Mouse (Mus musculus) layer of hippocampus, adult 18-20 months (tissue): ENCODE data around the gene 1700049E17Rik1. TPM values are rescaled to one million over a fixed set of nuclear protein-coding genes. Genes with fewer than 3 reads are reported as not detected.
"Not testable (repeated sequence)": the region's sequence is repeated elsewhere in the genome, so short reads cannot be mapped to it uniquely, and the experiment has no call there.

Experiments used
- DNase-seq, 2 experiments: peaks; one replicate each; pipeline ENCODE4 v3.0.0; 2022; ENCODE audit warnings: low spot score in 2 of 2
- long read RNA-seq: library from polyadenylated mRNA; stranded (forward); transcript quantifications from one replicate; pipeline ENCODE4 v2.0.0, GENCODE M21; 2021
- total RNA-seq, 2 experiments: library from RNA; stranded (reverse); gene quantifications; 2 replicates each; pipeline ENCODE4 v1.2.3; 2021

Gene 1700049E17Rik1
- total RNA-seq = not detected
- long read RNA-seq = 0 reads

GRCm38 (mm10) chr14:41924649-41925048 is at the start of gene 1700049E17Rik1:
1700049E17Rik1 (plus strand) TSS chr14:41924949.
- not testable (repeated sequence) for DNase-seq

DNA sequence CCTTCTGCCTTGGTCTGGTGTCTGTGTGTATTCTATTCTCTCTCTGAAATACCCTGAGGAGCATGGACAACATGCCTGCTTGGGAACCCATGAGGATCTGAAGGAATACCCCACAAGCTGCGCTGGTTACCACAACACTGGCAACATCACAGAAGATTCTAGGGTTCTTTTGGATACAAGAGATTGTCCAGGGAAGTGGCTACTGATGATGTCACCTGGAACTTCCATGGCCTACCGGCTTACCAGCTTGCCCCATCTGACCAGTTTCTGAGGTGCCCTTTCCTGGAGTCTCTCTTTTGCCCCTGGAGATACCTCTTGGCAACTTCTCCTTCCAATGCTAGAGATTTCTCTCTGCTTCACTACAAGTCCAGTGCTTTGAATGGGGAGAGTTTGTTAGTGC is 17.6 kb upstream of the 1700049E17Rik1 start, which contains the start of gene Gm7980:
Gm7980 (minus strand) TSS at position 101 of the 400 bp plus-strand sequence.
- not testable (repeated sequence) for DNase-seq

DNA sequence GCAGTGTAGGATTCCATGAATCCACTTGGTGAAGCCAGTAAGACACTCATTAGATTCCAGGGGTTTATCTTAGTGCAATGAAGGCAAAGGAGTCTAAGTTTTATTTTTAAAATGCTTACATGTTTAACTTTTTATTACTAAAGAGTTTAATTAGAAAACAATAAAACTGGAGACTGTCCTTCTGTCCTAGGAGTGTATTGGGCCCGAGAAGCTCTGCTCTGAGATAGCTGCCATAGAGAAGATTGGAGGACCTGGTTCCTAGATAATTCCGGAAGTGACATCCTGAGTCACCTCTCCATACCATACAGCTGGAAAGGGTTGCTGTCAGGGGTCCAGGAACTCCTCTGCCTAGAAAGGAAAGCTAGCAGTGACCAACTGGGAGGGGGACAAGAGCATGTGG is 18.9 kb downstream of the 1700049E17Rik1 start, which contains the start of gene 1700024B05Rik:
1700024B05Rik (plus strand) TSS at position 301 of the 400 bp plus-strand sequence.
- not testable (repeated sequence) for DNase-seq

DNA sequence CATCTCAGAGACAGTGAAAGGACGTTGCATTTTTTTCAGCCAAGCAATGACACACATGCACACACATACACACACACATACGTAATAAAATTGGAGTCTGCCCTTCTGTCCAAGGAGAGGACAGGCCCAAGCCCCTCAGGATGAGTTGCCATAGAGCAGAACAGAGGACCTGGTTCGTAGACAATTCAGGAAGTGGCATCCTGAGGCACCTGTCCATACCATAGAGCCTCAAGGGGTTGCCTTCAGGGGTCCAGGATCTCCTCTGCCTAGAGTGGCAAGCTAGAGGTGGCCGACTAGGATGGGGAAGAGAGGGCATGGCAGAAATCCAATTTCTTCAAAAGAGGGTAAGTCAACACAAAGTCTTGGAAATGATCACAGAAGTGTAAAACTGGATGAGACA is 39.3 kb downstream of the 1700049E17Rik1 start:
- DNase-seq = not testable (repeated sequence)

DNA sequence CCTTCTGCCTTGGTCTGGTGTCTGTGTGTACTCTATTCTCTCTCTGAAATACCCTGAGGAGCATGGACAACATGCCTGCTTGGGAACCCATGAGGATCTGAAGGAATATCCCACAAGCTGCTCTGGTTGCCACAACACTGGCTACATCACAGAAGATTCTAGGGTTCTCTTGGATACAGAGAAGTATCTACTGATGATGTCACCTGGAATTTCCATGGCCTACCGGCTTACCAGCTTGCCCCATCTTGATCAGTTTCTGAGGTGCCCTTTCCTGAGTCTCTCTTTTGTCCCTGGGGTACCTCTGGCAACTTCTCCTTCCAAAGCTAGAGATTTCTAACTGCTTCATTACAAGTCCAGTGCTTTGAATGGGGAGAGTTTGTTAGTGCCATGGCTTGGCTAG is 43.1 kb downstream of the 1700049E17Rik1 start, which contains the start of gene Gm6401:
Gm6401 (minus strand) TSS at position 101 of the 400 bp plus-strand sequence.
- DNase-seq = not testable (repeated sequence)

- DNase-seq = not testable (repeated sequence)
Observed at GRCm38 (mm10) chr14:41968596-41968995, 43.8 kb downstream of the 1700049E17Rik1 start.

Other genes with a start within 250 kb of the 1700049E17Rik1 start
- not detected for gene Gm8068, start 223.1 kb upstream of the 1700049E17Rik1 start, total RNA-seq
- not detected for gene Gm7929, start 174.3 kb upstream of the 1700049E17Rik1 start, total RNA-seq
- not detected for gene Gm47189, start 152.5 kb upstream of the 1700049E17Rik1 start, total RNA-seq
- not detected for gene Gm7980, start 17.7 kb upstream of the 1700049E17Rik1 start, total RNA-seq
- gene 1700024B05Rik, start 19.0 kb downstream of the 1700049E17Rik1 start, total RNA-seq = not detected
- not detected for gene Gm6401, start 43.0 kb downstream of the 1700049E17Rik1 start, total RNA-seq
- 1 to 10 TPM in 1 of 2 experiments, under 1 TPM in 1; 0.86 to 1.1 TPM for gene Gm3543, start 58.4 kb downstream of the 1700049E17Rik1 start, total RNA-seq
- gene Gm7951, start 192.4 kb downstream of the 1700049E17Rik1 start, total RNA-seq = not detected
- not detected for gene Gm17027, start 237.7 kb downstream of the 1700049E17Rik1 start, total RNA-seq